Mouse (Mus musculus) bone marrow, adult 2 months (tissue): ENCODE data around the gene Nfx1.

Experiments used
- CTCF ChIP-seq: fragments of 200-500 bp; IDR thresholded peaks from 2 replicates; pipeline ENCODE4 v1.5.1; 2011; ENCODE audit warnings: low read length, control low read depth; ENCODE audit not compliant: control insufficient read depth, insufficient read depth
- POLR2A ChIP-seq: fragments of 200-500 bp; IDR thresholded peaks from 2 replicates; pipeline ENCODE4 v1.6.1; 2011; ENCODE audit warnings: low read depth, mild to moderate bottlenecking, control low read depth, low read length, borderline replicate concordance; ENCODE audit not compliant: control insufficient read depth

DNA sequence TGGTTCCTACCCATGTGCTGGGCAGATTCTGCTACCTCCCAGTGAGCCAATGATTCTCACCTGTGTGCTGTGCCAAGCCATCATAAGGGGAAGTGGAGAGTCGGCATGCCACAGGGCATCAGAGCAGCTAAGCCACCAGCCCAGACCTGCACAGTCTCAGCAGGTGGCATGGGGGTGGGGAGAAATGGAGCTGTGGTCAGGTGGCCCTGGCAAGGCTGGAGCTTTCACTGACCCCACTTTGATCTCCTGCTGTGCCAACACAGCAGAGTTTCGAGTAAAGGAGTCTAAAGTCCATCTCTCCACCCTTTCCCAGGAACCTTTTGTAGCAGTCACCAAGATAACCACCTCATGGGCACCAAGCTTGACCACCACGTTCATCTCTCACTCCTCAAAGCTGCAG lies 57.2 kb downstream of the Nfx1 start:
- TF ChIP-seq CTCF (no peak), POLR2A (no peak)
